Mouse (Mus musculus) liver, embryonic 13.5 days (tissue): ENCODE measurements around the gene Btnl1. TPM values are rescaled to one million over a fixed set of nuclear protein-coding genes. Genes with fewer than 3 reads are reported as not detected.

Experiments
- polyA plus RNA-seq: library from polyadenylated mRNA; unstranded; fragments of >200 nt; fragmentation: Nextera tagmentation; extraction: Ambion mirVana; gene quantifications from 2 replicates; pipeline ENCODE4 v1.2.1, GENCODE M21; 2015

Gene Btnl1
- polyA plus RNA-seq, 1 experiment from 2014 or later, result not detected

Other genes with a start within 250 kb of the Btnl1 start
- gene H2-DMb2, start 233.8 kb upstream of the Btnl1 start, polyA plus RNA-seq, result 0.31 and 0.36 TPM in 2 replicates
- gene H2-DMb1, start 224.1 kb upstream of the Btnl1 start, polyA plus RNA-seq, result 0.54 and 0.62 TPM in 2 replicates
- gene Tap1, start 189.6 kb upstream of the Btnl1 start, polyA plus RNA-seq, result 2.4 and 3.2 TPM in 2 replicates
- gene Psmb9, start 189.4 kb upstream of the Btnl1 start, polyA plus RNA-seq, result 6.6 and 7.7 TPM in 2 replicates
- 15.3 and 18.0 TPM in 2 replicates for gene Psmb8, start 179.4 kb upstream of the Btnl1 start, polyA plus RNA-seq
- gene Tap2, start 173.6 kb upstream of the Btnl1 start, polyA plus RNA-seq, result 5.7 and 6.1 TPM in 2 replicates
- gene H2-Ob, start 138.2 kb upstream of the Btnl1 start, polyA plus RNA-seq, result 0.08 TPM in 1 of 2 replicates, not detected in the other
- 2.2 and 2.3 TPM in 2 replicates for gene H2-Ab1, start 119.4 kb upstream of the Btnl1 start, polyA plus RNA-seq
- gene H2-Aa, start 89.3 kb upstream of the Btnl1 start, polyA plus RNA-seq, result 0.96 TPM in 2 replicates
- 0.81 and 0.88 TPM in 2 replicates for gene H2-Eb1, start 71.3 kb upstream of the Btnl1 start, polyA plus RNA-seq
- not detected in 2 replicates for gene H2-Eb2, start 51.5 kb upstream of the Btnl1 start, polyA plus RNA-seq
- 0.05 TPM in 1 of 2 replicates, not detected in the other for gene Btnl2, start 22.3 kb upstream of the Btnl1 start, polyA plus RNA-seq
- gene BC051142, start 21.7 kb downstream of the Btnl1 start, polyA plus RNA-seq, result 0.21 TPM in 1 of 2 replicates, not detected in the other
- not detected in 2 replicates for gene Btnl4, start 100.2 kb downstream of the Btnl1 start, polyA plus RNA-seq
- gene Btnl6, start 140.2 kb downstream of the Btnl1 start, polyA plus RNA-seq, result not detected in 2 replicates
- gene Notch4, start 187.1 kb downstream of the Btnl1 start, polyA plus RNA-seq, result 0.43 and 0.55 TPM in 2 replicates
- gene Gpsm3, start 212.7 kb downstream of the Btnl1 start, polyA plus RNA-seq, result 8.5 and 8.9 TPM in 2 replicates
- gene Pbx2, start 214.1 kb downstream of the Btnl1 start, polyA plus RNA-seq, result 3.8 TPM in 2 replicates
- 0.68 and 0.72 TPM in 2 replicates for gene Ager, start 220.7 kb downstream of the Btnl1 start, polyA plus RNA-seq
- gene Rnf5, start 226.6 kb downstream of the Btnl1 start, polyA plus RNA-seq, result 86.1 and 93.6 TPM in 2 replicates
- gene Agpat1, start 227.1 kb downstream of the Btnl1 start, polyA plus RNA-seq, result 24.9 and 27.0 TPM in 2 replicates
- 0.30 and 0.34 TPM in 2 replicates for gene Egfl8, start 238.8 kb downstream of the Btnl1 start, polyA plus RNA-seq